Mouse (Mus musculus) cortical plate, adult 2 months (tissue): ENCODE data around the gene Slc38a3.

ENCODE experiments used
- CTCF ChIP-seq: fragments of 200-500 bp; IDR thresholded peaks from 2 replicates; pipeline ENCODE4 v1.5.1; 2011; ENCODE audit warnings: mild to moderate bottlenecking, control low read depth, low read length; ENCODE audit not compliant: insufficient read depth; ENCODE audit errors: extremely low read depth
- POLR2A ChIP-seq: fragments of 200-500 bp; IDR thresholded peaks from 2 replicates; pipeline ENCODE4 v1.6.1; 2011; ENCODE audit warnings: mild to moderate bottlenecking, low read length, control low read depth; ENCODE audit not compliant: insufficient read depth; ENCODE audit errors: extremely low read depth

GRCm38 (mm10) chr9:107615035-107615434, 54.3 kb downstream of the Slc38a3 start:
- TF ChIP-seq CTCF (no peak), POLR2A (no peak)
